Mouse (Mus musculus): ENCODE measurements around the gene Polr3gl. TPM values are rescaled to one million over a fixed set of nuclear protein-coding genes. Genes with fewer than 3 reads are reported as not detected.
A peak's percentile ranks its signal among the peaks of the same experiment; 100 is the strongest.
"Not testable (repeated sequence)": the region's sequence is repeated elsewhere in the genome, so short reads cannot be mapped to it uniquely, and the experiment has no call there.

The Polr3gl gene
- polyA plus RNA-seq, 1 experiment, result 1.1 TPM

- H3K36me3 ChIP-seq (ENCODE audit: control insufficient read depth), result peaks cover 26% of the 10 kb centered on the region
- no peak for TF ChIP-seq GATA1 (IDR thresholded peaks at IDR 0.05; ENCODE audit: low read length)
- TF ChIP-seq TAL1 (IDR thresholded peaks at IDR 0.05; ENCODE audit: low read length), result no peak
Measured at GRCm38 (mm10) chr3:96623201-96623600, 29.2 kb upstream of the Polr3gl start.

DNA sequence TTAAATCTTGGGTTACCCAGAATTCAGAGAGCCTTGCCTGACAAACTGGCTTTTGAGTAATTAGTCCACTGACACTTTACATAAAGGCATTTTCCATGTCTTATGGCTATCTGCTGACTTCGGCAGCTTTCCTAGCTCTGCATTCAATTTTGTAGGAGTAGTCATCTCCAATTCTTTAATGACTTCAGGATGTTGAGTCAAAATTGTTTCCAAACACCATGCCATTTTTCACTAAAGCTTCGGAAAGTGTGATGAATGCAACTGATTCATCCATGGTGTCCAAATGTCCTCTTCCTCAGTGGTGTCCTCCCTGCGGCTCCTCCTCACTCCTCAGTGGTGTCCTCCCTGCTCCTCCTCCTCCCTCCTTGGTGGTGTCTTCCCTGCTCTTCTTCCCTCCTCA is 24.0 kb upstream of the Polr3gl start:
- Histone ChIP-seq H3K4me3 (replicated peaks) (no peak overlapping the region), H3K36me3 (ENCODE audit: control insufficient read depth) (peaks cover 12% of the 10 kb centered on the region), H3K4me1 (ENCODE audit: control insufficient read depth) (peaks cover 2% of the 10 kb centered on the region; the same call in 1 of the 2 replicates), H3K27me3 (ENCODE audit: control insufficient read depth) (no peaks in the 10 kb centered on the region), H3K9me3 (ENCODE audit: control insufficient read depth, low read length) (no peaks in the 10 kb centered on the region)
- TF ChIP-seq GATA1 (IDR thresholded peaks at IDR 0.05; ENCODE audit: low read length), result no peak
- no peak for TF ChIP-seq TAL1 (IDR thresholded peaks at IDR 0.05; ENCODE audit: low read length)

More at GRCm38 (mm10) chr3:96623201-96623600, 29.2 kb upstream of the Polr3gl start:
- Histone ChIP-seq H3K9me3 (ENCODE audit: control insufficient read depth, low read length) (no peaks in the 10 kb centered on the region), H3K27me3 (ENCODE audit: control insufficient read depth) (no peaks in the 10 kb centered on the region), H3K4me3 (replicated peaks) (no peak overlapping the region), H3K4me1 (ENCODE audit: control insufficient read depth) (no peaks in the 10 kb centered on the region)

DNA sequence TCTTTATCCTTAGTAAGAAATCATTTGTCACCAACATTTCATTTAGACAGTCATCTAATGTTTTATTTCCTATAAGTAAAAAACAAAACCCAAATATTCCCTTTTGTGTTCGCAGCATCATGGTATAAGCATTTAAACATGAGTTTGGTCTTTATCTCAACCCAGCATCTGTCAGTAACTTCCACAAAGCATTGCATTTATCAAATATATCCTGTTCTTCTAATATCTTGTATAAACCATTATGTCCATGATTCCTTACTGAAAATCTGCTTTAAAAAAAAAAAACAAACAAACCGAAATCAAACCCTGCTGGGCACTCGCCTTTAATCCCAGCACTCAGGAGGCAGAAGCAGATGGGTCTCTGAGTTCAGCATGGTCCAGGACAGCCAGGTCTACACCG is 12.6 kb upstream of the Polr3gl start:
- Histone ChIP-seq H3K4me3 (replicated peaks) (no peak overlapping the region), H3K36me3 (ENCODE audit: control insufficient read depth) (no peaks in the 10 kb centered on the region), H3K4me1 (ENCODE audit: control insufficient read depth) (no peaks in the 10 kb centered on the region), H3K9me3 (ENCODE audit: control insufficient read depth, low read length) (no peaks in the 10 kb centered on the region), H3K27me3 (ENCODE audit: control insufficient read depth) (peaks cover 23% of the 10 kb centered on the region)
- TF ChIP-seq TAL1 (IDR thresholded peaks at IDR 0.05; ENCODE audit: low read length) (no peak), GATA1 (IDR thresholded peaks at IDR 0.05; ENCODE audit: low read length) (no peak)

- not testable (repeated sequence) for H3K36me3 ChIP-seq (ENCODE audit: control insufficient read depth); H3K4me3 ChIP-seq (replicated peaks); H3K4me1 ChIP-seq (ENCODE audit: control insufficient read depth); H3K9me3 ChIP-seq (ENCODE audit: control insufficient read depth, low read length)
- H3K27me3 ChIP-seq (ENCODE audit: control insufficient read depth), result peaks cover 29% of the 10 kb centered on the region
Measured at GRCm38 (mm10) chr3:96606007-96606406, 12.0 kb upstream of the Polr3gl start.

DNA sequence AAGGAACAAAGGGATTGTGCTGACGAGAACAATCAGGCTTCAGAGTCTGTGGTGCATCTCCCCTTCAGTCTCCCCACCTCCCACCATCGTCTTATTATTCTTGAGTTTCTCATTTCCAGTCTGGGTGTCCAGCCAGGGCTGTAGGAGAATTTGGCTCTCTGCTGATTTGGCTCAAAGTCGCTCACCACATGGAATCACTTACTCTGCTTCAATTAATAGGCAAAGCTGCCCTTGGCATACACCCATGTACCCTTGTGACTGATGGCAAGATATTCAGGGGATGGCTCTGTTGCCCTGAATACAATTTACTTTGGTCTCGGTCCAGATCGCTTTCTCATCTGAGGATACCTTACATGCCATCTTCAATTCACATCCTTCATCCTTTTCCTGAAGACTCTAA is 9.3 kb upstream of the Polr3gl start:
- Histone ChIP-seq H3K9me3 (ENCODE audit: control insufficient read depth, low read length) (peaks cover 6% of the 10 kb centered on the region; the same call in 1 of the 2 replicates), H3K36me3 (ENCODE audit: control insufficient read depth) (no peaks in the 10 kb centered on the region), H3K4me1 (ENCODE audit: control insufficient read depth) (peaks cover 9% of the 10 kb centered on the region), H3K27me3 (ENCODE audit: control insufficient read depth) (peaks cover 56% of the 10 kb centered on the region), H3K4me3 (replicated peaks) (no peak overlapping the region)
- TF ChIP-seq GATA1 (IDR thresholded peaks at IDR 0.05; ENCODE audit: low read length) (no peak), TAL1 (IDR thresholded peaks at IDR 0.05; ENCODE audit: low read length) (no peak)

DNA sequence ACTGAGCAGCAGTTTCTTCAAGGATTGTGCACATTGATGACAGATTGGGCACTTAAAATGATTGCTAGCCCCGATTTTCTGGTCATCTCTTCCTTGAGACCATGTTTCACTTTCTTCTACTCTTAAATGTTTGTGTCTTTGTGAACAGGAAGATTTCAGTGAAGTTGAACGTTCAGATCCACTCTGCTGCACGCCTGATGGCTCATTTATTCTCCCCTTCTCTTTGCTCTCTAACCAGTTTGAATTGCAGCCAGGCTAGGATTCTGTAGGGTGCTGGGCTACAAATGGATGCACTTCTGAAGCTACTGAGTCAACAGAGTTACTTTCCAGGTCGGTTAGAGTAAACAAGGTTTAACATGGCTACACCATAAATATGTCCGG is 8.7 kb upstream of the Polr3gl start:
- no peak for TF ChIP-seq GATA1 (IDR thresholded peaks at IDR 0.05; ENCODE audit: low read length)
- no peak for TF ChIP-seq TAL1 (IDR thresholded peaks at IDR 0.05; ENCODE audit: low read length)
- Histone ChIP-seq H3K9me3 (ENCODE audit: control insufficient read depth, low read length) (peaks cover 8% of the 10 kb centered on the region), H3K4me1 (ENCODE audit: control insufficient read depth) (peaks cover 12% of the 10 kb centered on the region), H3K4me3 (replicated peaks) (no peak overlapping the region), H3K27me3 (ENCODE audit: control insufficient read depth) (peaks cover 63% of the 10 kb centered on the region), H3K36me3 (ENCODE audit: control insufficient read depth) (no peaks in the 10 kb centered on the region)

DNA sequence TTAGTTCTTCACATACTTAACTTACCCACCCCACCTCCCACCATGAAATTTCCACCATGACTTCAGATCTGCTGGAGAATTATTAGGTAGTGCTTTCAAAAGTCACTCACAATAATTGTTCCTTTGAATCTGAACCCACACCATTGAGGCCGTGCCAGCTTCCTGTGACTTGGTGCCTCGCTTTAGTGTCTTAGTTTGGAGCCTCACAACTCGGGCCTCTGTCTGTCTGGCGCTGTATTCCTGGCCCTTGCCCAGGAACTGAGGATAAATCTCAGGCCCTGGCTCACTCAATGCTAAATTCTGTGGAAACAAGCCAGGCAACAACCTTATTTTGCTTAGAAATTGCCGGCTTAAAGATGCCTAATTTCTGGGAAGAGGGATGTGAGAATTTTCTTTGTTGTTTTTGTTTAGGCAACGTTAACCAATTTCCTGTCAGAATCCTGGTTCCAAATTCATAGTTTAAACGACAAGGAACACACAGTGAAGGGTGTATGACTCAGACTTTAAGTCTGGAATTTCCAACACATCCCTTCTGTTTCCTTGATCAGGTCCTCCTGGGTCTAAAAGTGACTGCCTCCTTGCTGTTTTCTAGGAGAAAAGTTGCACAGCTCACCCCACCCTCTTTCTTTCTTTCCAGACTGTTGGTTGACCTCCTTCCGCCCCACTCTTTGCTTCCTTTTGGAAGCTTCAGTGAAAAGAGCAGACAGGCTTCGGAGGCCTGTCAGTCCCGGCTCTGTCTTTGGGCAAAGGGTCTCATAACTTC is 8.1 kb upstream of the Polr3gl start:
- TF ChIP-seq GATA1 (IDR thresholded peaks at IDR 0.05; ENCODE audit: low read length) (no peak), TAL1 (IDR thresholded peaks at IDR 0.05; ENCODE audit: low read length) (no peak)
- Histone ChIP-seq H3K9me3 (ENCODE audit: control insufficient read depth, low read length) (peaks cover 12% of the 10 kb centered on the region), H3K4me3 (replicated peaks) (no peak overlapping the region), H3K36me3 (ENCODE audit: control insufficient read depth) (no peaks in the 10 kb centered on the region), H3K4me1 (ENCODE audit: control insufficient read depth) (peaks cover 17% of the 10 kb centered on the region), H3K27me3 (ENCODE audit: control insufficient read depth) (peaks cover 68% of the 10 kb centered on the region)

DNA sequence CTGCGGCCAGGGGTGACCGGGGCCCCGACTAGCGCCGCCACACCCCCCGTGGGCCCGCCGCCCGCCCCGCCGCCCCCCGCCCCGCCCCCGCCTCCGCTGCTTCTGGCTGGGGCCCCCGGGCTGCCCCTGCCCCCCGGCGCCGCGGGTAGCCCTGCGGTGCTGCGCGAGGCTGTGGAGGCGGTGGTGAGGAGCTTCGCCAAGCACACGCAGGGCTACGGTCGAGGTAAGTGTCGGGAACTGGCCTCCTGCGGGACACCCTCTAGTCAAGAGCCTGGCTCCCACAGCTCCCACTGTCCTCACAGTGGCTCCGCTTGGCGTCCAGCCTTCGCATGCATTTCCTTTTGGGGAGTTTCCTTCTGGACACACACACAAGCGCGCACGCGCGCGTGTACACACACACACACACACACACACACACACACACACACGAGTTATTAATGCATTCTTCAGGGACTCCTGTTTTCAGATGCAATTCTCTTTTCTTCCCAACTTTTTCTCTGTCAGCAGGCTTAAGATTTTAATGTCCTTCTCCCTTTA is 7.3 kb upstream of the Polr3gl start:
- H3K4me3 ChIP-seq (replicated peaks), result peak overlapping the region; percentile 60
- peaks cover 76% of the 10 kb centered on the region for H3K27me3 ChIP-seq (ENCODE audit: control insufficient read depth)
- no peak for TF ChIP-seq TAL1 (IDR thresholded peaks at IDR 0.05; ENCODE audit: low read length)
- no peak for TF ChIP-seq GATA1 (IDR thresholded peaks at IDR 0.05; ENCODE audit: low read length)
- H3K36me3 ChIP-seq (ENCODE audit: control insufficient read depth), result no peaks in the 10 kb centered on the region
- peaks cover 20% of the 10 kb centered on the region for H3K4me1 ChIP-seq (ENCODE audit: control insufficient read depth)
- peaks cover 12% of the 10 kb centered on the region for H3K9me3 ChIP-seq (ENCODE audit: control insufficient read depth, low read length)

- no peaks in the 10 kb centered on the region for H3K36me3 ChIP-seq (ENCODE audit: control insufficient read depth)
- H3K4me1 ChIP-seq (ENCODE audit: control insufficient read depth), result peaks cover 20% of the 10 kb centered on the region
- TF ChIP-seq GATA1 (IDR thresholded peaks at IDR 0.05; ENCODE audit: low read length) (no peak), TAL1 (IDR thresholded peaks at IDR 0.05; ENCODE audit: low read length) (no peak)
- H3K9me3 ChIP-seq (ENCODE audit: control insufficient read depth, low read length), result peaks cover 12% of the 10 kb centered on the region
- H3K27me3 ChIP-seq (ENCODE audit: control insufficient read depth), result peaks cover 82% of the 10 kb centered on the region
- peak within 1 kb of the TSS; percentile 60 for H3K4me3 ChIP-seq (replicated peaks)
Measured at GRCm38 (mm10) chr3:96600639-96601250, 6.8 kb upstream of the Polr3gl start, which contains the start of gene Lix1l. Gene Lix1l (plus strand): TSS chr3:96601149.
